Mouse (Mus musculus): ENCODE results near the gene Ankrd23. TPM values are rescaled to one million over a fixed set of nuclear protein-coding genes. Genes with fewer than 3 reads are reported as not detected.
A peak's percentile ranks its signal among the peaks of the same experiment; 100 is the strongest.

Ankrd23 gene
- total and polyA plus RNA-seq, 3 experiments: 2.9 to 3.7 TPM; not detected in 1

- no peaks in the 10 kb centered on the region for H3K79me2 ChIP-seq (ENCODE audit: control insufficient read depth, insufficient read depth, low read length, poor library complexity)
- H3K9me3 ChIP-seq (replicated peaks; ENCODE audit: insufficient read depth, low read length): no peaks in the 10 kb centered on the region
- DNase-seq (ENCODE audit: low read depth, low spot score): no peak
- no peak overlapping the region for H3K27ac ChIP-seq (ENCODE audit: control insufficient read depth, low read depth, low read length)
- H3K4me3 ChIP-seq (ENCODE audit: control insufficient read depth in 1 of 2, insufficient read depth in 1 of 2, low read depth in 2 of 2, low read length in 2 of 2): no peak overlapping the region
- no peaks in the 10 kb centered on the region for H3K4me1 ChIP-seq (ENCODE audit: control insufficient read depth in 1 of 2, insufficient read depth in 2 of 2, low read length in 2 of 2)
- no peaks in the 10 kb centered on the region for H3K36me3 ChIP-seq (ENCODE audit: control insufficient read depth in 1 of 2, insufficient read depth in 2 of 2, low read length in 2 of 2)
- H3K9ac ChIP-seq (ENCODE audit: control insufficient read depth, low read depth, low read length, poor library complexity, severe bottlenecking): no peak overlapping the region
- TF ChIP-seq POLR2AphosphoS5 (IDR thresholded peaks at IDR 0.05; ENCODE audit: borderline replicate concordance, low read depth, low read length) (no peak), BHLHE40 (IDR thresholded peaks at IDR 0.05; ENCODE audit: borderline replicate concordance, low read depth, low read length) (no peak), MAZ (IDR thresholded peaks at IDR 0.05; ENCODE audit: low read depth, low read length) (no peak), TBP (IDR thresholded peaks at IDR 0.05; ENCODE audit: low read depth, low read length) (no peak), MEF2A (IDR thresholded peaks at IDR 0.05; ENCODE audit: extremely low read depth, insufficient replicate concordance, low read depth, low read length, poor library complexity, severe bottlenecking) (no peak), MAX (IDR thresholded peaks at IDR 0.05; ENCODE audit: low read length) (no peak), USF2 (IDR thresholded peaks at IDR 0.05; ENCODE audit: borderline replicate concordance in 1 of 2, insufficient read depth in 1 of 2, low read depth in 1 of 2, low read length in 2 of 2) (no peak), ELF1 (IDR thresholded peaks at IDR 0.05; ENCODE audit: low read depth, low read length) (no peak), RAD21 (IDR thresholded peaks at IDR 0.05; ENCODE audit: low read depth, low read length) (no peak), RCOR1 (IDR thresholded peaks at IDR 0.05; ENCODE audit: low read depth, low read length) (no peak), MYC (IDR thresholded peaks at IDR 0.05; ENCODE audit: low read depth, low read length) (no peak)
- no peaks in the 10 kb centered on the region for H3K27me3 ChIP-seq (ENCODE audit: control insufficient read depth in 1 of 2, insufficient read depth in 2 of 2, low read length in 2 of 2)
Measured at GRCm38 (mm10) chr1:36497312-36497711, 39.4 kb downstream of the Ankrd23 start.

- H3K79me2 ChIP-seq (ENCODE audit: control insufficient read depth, insufficient read depth, low read length, poor library complexity): no peaks in the 10 kb centered on the region
- no peaks in the 10 kb centered on the region for H3K4me1 ChIP-seq (ENCODE audit: control insufficient read depth in 1 of 2, insufficient read depth in 2 of 2, low read length in 2 of 2)
- H3K9ac ChIP-seq (ENCODE audit: control insufficient read depth, low read depth, low read length, poor library complexity, severe bottlenecking): no peak overlapping the region
- no peak overlapping the region for H3K27ac ChIP-seq (ENCODE audit: control insufficient read depth, low read depth, low read length)
- DNase-seq (ENCODE audit: low read depth, low spot score): no peak
- no peak for TF ChIP-seq TAL1 (IDR thresholded peaks at IDR 0.05; ENCODE audit: low read length)
- no peak for TF ChIP-seq EP300 (IDR thresholded peaks at IDR 0.05; ENCODE audit: low read depth in 1 of 2, low read length in 2 of 2)
- TF ChIP-seq SMC3 (IDR thresholded peaks at IDR 0.05; ENCODE audit: low read depth, low read length): peak; percentile 44
- no peak for TF ChIP-seq POLR2AphosphoS2 (IDR thresholded peaks at IDR 0.05; ENCODE audit: low read length)
- peak; percentile 50 for TF ChIP-seq RAD21 (IDR thresholded peaks at IDR 0.05; ENCODE audit: low read depth, low read length)
- peak in 2 of 3 experiments; percentile 25 to 43; a peak in 4 of 6 replicates for TF ChIP-seq CTCF (IDR thresholded peaks at IDR 0.05 in 2 of 3, conservative IDR thresholded peaks at IDR 0.05 in 1 of 3; ENCODE audit: control insufficient read depth in 1 of 3, insufficient read depth in 1 of 3, low read depth in 2 of 3, low read length in 3 of 3, poor library complexity in 1 of 3, severe bottlenecking in 1 of 3)
- no peaks in the 10 kb centered on the region for H3K36me3 ChIP-seq (ENCODE audit: control insufficient read depth in 1 of 2, insufficient read depth in 2 of 2, low read length in 2 of 2)
- no peak overlapping the region for H3K4me3 ChIP-seq (ENCODE audit: control insufficient read depth in 1 of 2, insufficient read depth in 1 of 2, low read depth in 2 of 2, low read length in 2 of 2)
- H3K27me3 ChIP-seq (ENCODE audit: control insufficient read depth in 1 of 2, insufficient read depth in 2 of 2, low read length in 2 of 2): no peaks in the 10 kb centered on the region
- no peaks in the 10 kb centered on the region for H3K9me3 ChIP-seq (replicated peaks; ENCODE audit: insufficient read depth, low read length)
Measured at GRCm38 (mm10) chr1:36496719-36497118, 40.0 kb downstream of the Ankrd23 start.

Data from MEL (cell line).